8 mouse cellular contexts compared by ENCODE assay signal in genomic region chr17:72043001-72043666, GRCm38 (mm10).
DNase-seq lines count a peak whose midpoint lies in the region; ATAC-seq and TF ChIP-seq lines count a peak whose summit lies in the region.

No protein-coding gene starts in this region.

- no peaks in the 10 kb centered on the region for H3K36me3 ChIP-seq in heart, embryonic 11.5 days (ENCODE audit: control insufficient read depth, insufficient read depth, low read length)
- H3K36me3 ChIP-seq in heart, embryonic 16.5 days (ENCODE audit: control insufficient read depth, insufficient read depth) = no peaks in the 10 kb centered on the region

- H3K4me1 ChIP-seq in heart, embryonic 11.5 days (ENCODE audit: control insufficient read depth, insufficient read depth, low read length) = no peaks in the 10 kb centered on the region
- peaks cover 5% of the 10 kb centered on the region; the same call in 1 of the 2 replicates for H3K4me1 ChIP-seq in embryonic fibroblast, embryonic 13.5 days (ENCODE audit: control insufficient read depth, insufficient read depth, low read length)
- H3K4me1 ChIP-seq in heart, embryonic 16.5 days (ENCODE audit: control insufficient read depth, insufficient read depth, low read length) = peaks cover 5% of the 10 kb centered on the region

- H3K9ac ChIP-seq in heart, embryonic 11.5 days (ENCODE audit: low read depth, low read length) = no peak overlapping the region
- H3K9ac ChIP-seq in heart, embryonic 16.5 days (ENCODE audit: low read length) = no peak overlapping the region

- no peaks in the 10 kb centered on the region for H3K9me3 ChIP-seq in heart, embryonic 11.5 days (replicated peaks; ENCODE audit: control insufficient read depth, low read length)
- no peaks in the 10 kb centered on the region for H3K9me3 ChIP-seq in heart, embryonic 16.5 days (replicated peaks; ENCODE audit: control insufficient read depth, low read length)

- 76% methylated on average over 9 of the region's 9 CpGs for WGBS in heart, embryonic 11.5 days (ENCODE audit: insufficient replicate concordance)
- whole genome bisulfite sequencing in heart, embryonic 16.5 days = 44% methylated on average over 9 of the region's 9 CpGs

- peak; percentile 11; the same call in 1 of the 2 replicates for TF ChIP-seq POLR2A in embryonic fibroblast, embryonic 13.5 days (IDR thresholded peaks at IDR 0.05; ENCODE audit: low read depth, low read length)

- no peak for TF ChIP-seq CTCF in embryonic fibroblast, embryonic 13.5 days (IDR thresholded peaks at IDR 0.05; ENCODE audit: borderline replicate concordance, insufficient read depth, low read length)
- TF ChIP-seq CTCF in layer of hippocampus, adult 2 months (conservative IDR thresholded peaks at IDR 0.05) = no peak

- ATAC-seq in heart, embryonic 11.5 days (replicated peaks; ENCODE audit: insufficient number of reproducible peaks, low FRiP score, low TSS enrichment) = no peak
- ATAC-seq in heart, embryonic 16.5 days (replicated peaks; ENCODE audit: extremely low read depth, insufficient read depth, low FRiP score) = peak; percentile 88

- H3K27ac ChIP-seq in heart, embryonic 11.5 days (ENCODE audit: low read depth, low read length) = no peak overlapping the region
- H3K27ac ChIP-seq in embryonic fibroblast, embryonic 13.5 days (ENCODE audit: insufficient read depth, low read length) = peak overlapping the region; percentile 87
- H3K27ac ChIP-seq in heart, embryonic 16.5 days (ENCODE audit: low read length) = peak overlapping the region; percentile 72
- H3K27ac ChIP-seq in layer of hippocampus, adult 2 months = peak overlapping the region; percentile 84

- no peak overlapping the region for H3K4me2 ChIP-seq in heart, embryonic 11.5 days
- H3K4me2 ChIP-seq in heart, embryonic 16.5 days (ENCODE audit: low read depth, low read length) = no peak overlapping the region

- no peaks in the 10 kb centered on the region for H3K27me3 ChIP-seq in heart, embryonic 11.5 days (ENCODE audit: control insufficient read depth, insufficient read depth, low read length)
- H3K27me3 ChIP-seq in heart, embryonic 16.5 days (ENCODE audit: control insufficient read depth, insufficient read depth, low read length) = no peaks in the 10 kb centered on the region

- peak; percentile 98 for DNase-seq in heart, adult 11 months
- peak; percentile 82 to 91 for DNase-seq in layer of hippocampus, adult 2 months (ENCODE audit: low spot score in 2 of 2)
- DNase-seq in lung, postnatal 36 days = peak; percentile 64
- no peak for DNase-seq in testis, postnatal 10 days (ENCODE audit: low spot score)
- DNase-seq in embryo, embryonic 10.5 days (ENCODE audit: low spot score) = no peak

- H3K4me3 ChIP-seq in heart, embryonic 11.5 days (ENCODE audit: low read depth, low read length) = no peak overlapping the region
- H3K4me3 ChIP-seq in embryonic fibroblast, embryonic 13.5 days (ENCODE audit: insufficient read depth, low read length) = no peak overlapping the region
- no peak overlapping the region for H3K4me3 ChIP-seq in heart, embryonic 16.5 days (ENCODE audit: low read length)
- H3K4me3 ChIP-seq in layer of hippocampus, adult 2 months = no peak overlapping the region; the same call in 1 of the 2 replicates

Comparison
In these comparisons a context has a peak if more than half of its experiments do, and no peak if none do; other contexts are left out.
1. DNase-seq: peak in heart, adult 11 months (single experiment), layer of hippocampus, adult 2 months (2 of 2) and lung, postnatal 36 days (single experiment); none in testis, postnatal 10 days (single experiment) and embryo, embryonic 10.5 days (single experiment).